Mouse (Mus musculus) heart, postnatal 14 days (tissue): ENCODE measurements around the gene Sema4b. TPM values are rescaled to one million over a fixed set of nuclear protein-coding genes. Genes with fewer than 3 reads are reported as not detected.
A peak's percentile ranks its signal among the peaks of the same experiment; 100 is the strongest.

Experiments
- DNase-seq, 2 experiments: peaks; one replicate each; pipeline ENCODE4 v3.0.0; 2021 to 2022
- intact Hi-C: fragments of 180-260 bp; cut with DNase I; formaldehyde crosslinking; loops from one replicate; pipeline ENCODE4 v1.15.1; 2025
- total RNA-seq, 2 experiments: library from RNA; stranded (reverse); gene quantifications; 2 replicates each; pipeline ENCODE4 v1.2.3; 2021

Sema4b gene
- total RNA-seq, 2 experiments from 2014 or later = 12.9 to 13.4 TPM

DNA sequence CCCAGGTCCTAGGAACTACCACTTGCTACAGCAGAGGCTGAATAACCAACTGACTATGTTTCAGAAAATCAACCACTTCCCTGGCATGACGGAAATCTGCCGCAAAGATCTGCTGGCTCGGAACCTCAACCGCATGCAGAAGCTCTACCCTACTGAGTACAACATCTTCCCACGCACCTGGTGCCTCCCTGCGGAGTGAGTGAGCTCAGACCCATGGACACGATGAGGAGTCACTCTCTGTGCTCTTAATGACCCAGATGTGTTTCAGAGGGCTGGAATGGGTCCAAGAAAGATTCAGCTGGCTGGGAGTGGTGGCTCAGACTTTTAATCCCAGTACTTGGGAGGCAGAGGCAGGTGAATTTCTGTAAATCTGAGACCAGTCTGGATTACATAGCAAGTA lies 65.8 kb downstream of the Sema4b start:
- DNase-seq = no peak
- intact Hi-C loops = no loop called here

DNA sequence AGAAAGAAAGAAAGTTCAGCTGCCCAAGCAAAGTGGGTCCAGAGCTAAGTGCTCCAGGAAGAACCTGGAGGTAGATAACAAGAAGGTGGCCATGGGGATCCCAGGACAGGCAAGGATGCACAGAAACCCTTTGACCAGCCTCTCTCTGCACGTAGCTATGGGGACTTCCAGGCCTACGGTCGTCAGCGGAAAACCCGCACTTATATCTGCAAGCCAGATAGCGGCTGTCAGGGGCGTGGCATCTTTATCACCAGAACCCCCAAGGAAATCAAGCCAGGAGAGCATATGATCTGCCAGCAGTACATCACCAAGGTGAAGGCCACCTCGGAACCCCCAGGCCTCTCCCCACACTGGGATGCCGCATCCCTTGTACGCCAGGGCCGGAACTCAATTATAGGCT lies 66.2 kb downstream of the Sema4b start:
- intact Hi-C loops = no loop called here
- DNase-seq = no peak

- no peak for DNase-seq
- intact Hi-C loops = no loop called here
These were observed 69.3 kb downstream of the Sema4b start for GRCm38 (mm10) chr7:80255981-80256380.

DNA sequence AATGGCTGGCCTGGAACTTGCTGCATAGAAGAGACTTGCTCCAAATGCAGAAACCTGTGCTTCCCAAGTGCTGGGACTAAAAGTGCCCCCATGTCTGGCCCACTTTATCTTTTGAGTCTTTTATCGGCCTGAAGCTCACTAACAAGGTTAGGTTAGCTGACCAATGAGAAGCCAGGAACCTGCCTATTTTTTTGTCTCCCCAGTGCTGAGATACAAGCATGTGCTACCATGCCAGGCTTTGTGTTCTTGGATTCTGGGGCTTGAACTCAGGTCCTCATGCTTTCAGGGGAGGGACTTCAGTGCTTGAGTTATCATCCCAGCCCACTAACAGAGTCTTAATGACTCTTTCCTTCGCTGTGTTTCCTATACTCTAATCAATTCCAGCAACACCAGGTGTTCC lies 71.1 kb downstream of the Sema4b start:
- intact Hi-C loops = no loop called here
- no peak for DNase-seq

DNA sequence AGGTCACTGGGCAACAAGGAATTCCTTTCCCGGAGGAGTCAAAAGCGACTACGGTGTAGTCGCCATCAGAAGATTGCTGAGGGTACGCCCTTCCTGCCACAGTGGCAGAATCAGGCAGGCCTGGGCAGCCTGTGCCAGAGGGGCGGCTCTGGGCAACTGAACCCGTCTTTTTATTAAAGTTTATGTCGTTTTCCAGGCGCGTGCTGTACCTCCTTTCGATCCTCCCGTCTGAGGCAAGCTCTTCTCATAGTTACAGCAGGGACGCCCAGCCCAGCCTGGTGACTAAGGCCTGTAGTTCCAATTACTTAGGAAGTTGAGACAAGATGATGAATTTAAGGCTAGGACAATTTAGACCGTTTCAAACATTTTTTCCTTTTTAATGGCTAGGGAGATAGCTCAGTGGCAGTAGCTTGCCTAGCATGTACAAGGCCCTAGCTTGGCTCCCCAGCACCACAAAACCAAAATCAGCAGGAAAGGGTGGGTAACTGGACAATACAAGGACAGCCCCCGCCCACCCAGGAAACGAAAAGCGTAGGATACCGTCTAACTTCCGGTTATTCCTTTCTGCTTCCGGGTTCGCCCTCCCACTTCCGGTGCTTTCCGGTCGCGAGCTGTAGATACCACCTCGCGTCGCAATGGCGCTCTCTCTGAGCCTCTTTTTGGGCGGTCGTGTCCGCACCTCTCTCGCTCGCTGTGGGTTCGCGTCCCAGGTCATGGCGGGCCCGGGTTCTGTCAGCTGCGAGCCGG lies 74.2 kb downstream of the Sema4b start, which contains the start of gene Ngrn:
Gene Ngrn, plus strand, starts transcription at position 591 of the 747 bp plus-strand sequence.
- DNase-seq = peak; percentile 80 to 88
- intact Hi-C loops = no loop called here

- no peak for DNase-seq
- intact Hi-C loops = no loop called here
These were observed 74.8 kb downstream of the Sema4b start for GRCm38 (mm10) chr7:80261372-80261990.

- DNase-seq = no peak
- intact Hi-C loops = no loop called here
These were observed 78.0 kb downstream of the Sema4b start for GRCm38 (mm10) chr7:80264606-80265005.

DNA sequence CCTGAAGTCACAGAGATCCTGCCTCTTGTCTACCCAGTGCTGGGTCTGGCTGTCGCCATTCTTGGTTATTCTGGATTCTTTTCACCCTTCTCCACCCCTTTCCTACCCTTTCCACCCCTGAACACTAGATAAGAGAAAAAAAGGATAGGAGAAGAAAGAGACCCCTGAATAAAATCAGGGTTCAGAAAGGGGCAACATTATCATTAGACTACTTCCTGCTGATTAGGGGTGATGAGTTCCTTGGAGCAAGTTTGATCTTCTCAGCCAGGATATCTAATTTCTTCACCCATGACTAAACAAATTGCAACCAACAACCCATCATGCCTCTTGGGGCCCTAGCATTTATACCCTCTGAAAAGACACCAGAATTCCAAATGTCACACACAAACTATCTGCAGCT lies 81.1 kb downstream of the Sema4b start:
- DNase-seq = no peak
- intact Hi-C loops = no loop called here

GRCm38 (mm10) chr7:80268897-80269750 lies 82.5 kb downstream of the Sema4b start, which contains the start of gene Vps33b:
Gene Vps33b (plus strand): TSS chr7:80269649.
- intact Hi-C loops = no loop called here
- peak; percentile 94 to 96 for DNase-seq

DNA sequence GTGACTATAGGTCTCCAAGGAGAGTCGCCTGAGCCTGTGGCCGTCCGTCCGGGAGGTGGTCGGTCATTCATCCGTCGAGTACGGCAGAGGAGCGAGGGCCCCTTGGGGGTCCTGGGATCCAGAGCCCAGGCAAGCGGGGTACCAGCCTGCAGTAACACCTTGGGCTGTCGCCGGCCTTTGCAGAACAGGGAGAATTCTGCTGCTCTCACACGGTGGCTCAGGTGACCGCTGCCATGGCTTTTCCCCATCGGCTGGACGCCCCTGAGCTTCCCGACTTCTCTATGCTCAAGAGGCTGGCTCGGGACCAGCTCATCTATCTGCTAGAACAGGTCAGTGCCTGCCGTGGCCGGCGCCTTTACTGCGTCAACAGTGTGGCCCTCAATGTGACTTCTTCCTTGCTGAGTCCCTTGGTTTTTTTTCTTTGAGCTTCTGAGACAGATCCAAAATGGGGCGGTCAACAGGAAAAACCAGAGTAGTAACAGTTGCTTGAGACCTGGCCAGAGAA lies 83.2 kb downstream of the Sema4b start:
- intact Hi-C loops = no loop called here
- peak in 1 of 2 experiments; percentile 53 for DNase-seq

DNA sequence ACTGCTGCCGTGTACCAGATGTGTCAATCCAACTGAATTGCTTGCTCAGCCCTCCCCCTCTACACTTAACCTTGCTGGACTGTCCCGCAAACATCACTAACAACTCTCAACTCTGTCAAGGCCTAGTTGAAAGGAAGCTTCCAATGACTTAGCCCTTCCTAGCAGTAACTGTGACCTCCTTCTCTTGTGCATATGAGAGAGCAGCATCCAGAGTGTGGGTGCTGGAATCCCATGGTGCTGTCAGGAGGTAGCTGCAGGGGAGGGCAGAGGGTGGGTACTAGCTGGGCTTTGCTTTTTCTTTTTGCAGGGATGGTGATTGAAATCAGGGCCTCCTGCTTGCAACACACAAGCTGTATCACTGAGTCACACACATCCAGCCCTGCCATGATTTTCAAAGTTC lies 86.8 kb downstream of the Sema4b start:
- DNase-seq = no peak
- intact Hi-C loops = no loop called here

Other genes starting within 250 kb of the Sema4b start
- 10 to 100 TPM; 21.6 to 27.4 TPM for gene Zfp710, start 162.0 kb upstream of the Sema4b start, total RNA-seq
- 1,000 to 10,000 TPM; 1,322 to 1,446 TPM for gene Idh2, start 71.4 kb upstream of the Sema4b start, total RNA-seq
- 10 to 100 TPM; 18.1 to 22.5 TPM for gene Cib1, start 46.0 kb downstream of the Sema4b start, total RNA-seq
- gene Gdpgp1, start 46.0 kb downstream of the Sema4b start, total RNA-seq = 1 to 10 TPM; 1.9 TPM
- gene Ttll13, start 59.5 kb downstream of the Sema4b start, total RNA-seq = under 1 TPM; 0.46 to 0.55 TPM
- 10 to 100 TPM; 25.2 to 25.6 TPM for gene Ngrn, start 74.4 kb downstream of the Sema4b start, total RNA-seq
- 1 to 10 TPM; 7.0 to 7.4 TPM for gene Vps33b, start 82.8 kb downstream of the Sema4b start, total RNA-seq
- 10 to 100 TPM; 12.4 to 19.8 TPM for gene Prc1, start 107.6 kb downstream of the Sema4b start, total RNA-seq
- gene Rccd1, start 137.6 kb downstream of the Sema4b start, total RNA-seq = 1 to 10 TPM; 6.8 to 7.6 TPM
- 10 to 100 TPM; 17.9 to 19.2 TPM for gene Unc45a, start 154.2 kb downstream of the Sema4b start, total RNA-seq
- gene Hddc3, start 156.3 kb downstream of the Sema4b start, total RNA-seq = 10 to 100 TPM; 29.7 to 31.3 TPM
- 10 to 100 TPM; 68.8 to 69.3 TPM for gene Man2a2, start 184.5 kb downstream of the Sema4b start, total RNA-seq
- 10 to 100 TPM; 16.7 to 18.2 TPM for gene Fes, start 201.1 kb downstream of the Sema4b start, total RNA-seq
- 100 to 1,000 TPM; 115 to 127 TPM for gene Furin, start 218.6 kb downstream of the Sema4b start, total RNA-seq